Mouse (Mus musculus): Measurements from ENCODE around the gene Ip6k3. TPM values are rescaled to one million over a fixed set of nuclear protein-coding genes. Genes with fewer than 3 reads are reported as not detected.

Ip6k3 gene
- polyA plus RNA-seq, 1 experiment = 29.7 TPM

DNA sequence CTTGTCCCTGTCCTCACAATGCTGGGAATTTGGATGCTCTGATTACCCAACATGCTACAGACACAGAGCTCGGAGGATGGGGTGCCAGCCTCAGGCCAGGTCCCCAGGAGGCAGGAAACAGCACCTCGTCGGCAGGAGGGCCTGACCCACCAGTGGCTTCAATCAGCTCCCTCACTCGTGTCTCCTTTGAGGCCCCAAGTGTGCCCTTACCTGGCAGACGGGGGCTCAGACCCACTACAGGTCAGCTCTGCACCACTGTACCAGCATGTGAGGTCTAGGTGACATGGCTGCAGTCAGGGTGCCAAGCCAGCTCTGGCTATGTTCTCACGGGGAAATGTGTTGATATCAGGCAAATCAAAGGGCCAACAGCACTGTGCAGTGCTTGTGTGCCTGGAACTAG, 23.6 kb upstream of the Ip6k3 start:
- H3K4me2 ChIP-seq (ENCODE audit: low read depth) = no peak overlapping the region
- no peak overlapping the region for H3ac ChIP-seq (ENCODE audit: control insufficient read depth, insufficient read length)
- peaks cover 10% of the 10 kb centered on the region for H3K36me3 ChIP-seq (ENCODE audit: control insufficient read depth, insufficient read depth)
- TF ChIP-seq E2F4 (IDR thresholded peaks at IDR 0.05; ENCODE audit: insufficient read depth) = no peak
- TF ChIP-seq POLR2A (IDR thresholded peaks at IDR 0.05; ENCODE audit: insufficient read length, low read depth) = peak; percentile 23
- no peak for TF ChIP-seq TCF3 (IDR thresholded peaks at IDR 0.05; ENCODE audit: insufficient read length, low read depth)
- TF ChIP-seq SRF (IDR thresholded peaks at IDR 0.05; ENCODE audit: control insufficient read depth, insufficient read length, low read depth) = no peak
- TF ChIP-seq MAX (IDR thresholded peaks at IDR 0.05; ENCODE audit: low read depth) = no peak
- TF ChIP-seq TCF12 (IDR thresholded peaks at IDR 0.05; ENCODE audit: insufficient read depth, poor library complexity, severe bottlenecking) = no peak
- no peak for TF ChIP-seq POLR2AphosphoS2 (IDR thresholded peaks at IDR 0.05; ENCODE audit: insufficient read length, low read depth)
- TF ChIP-seq USF1 (IDR thresholded peaks at IDR 0.05; ENCODE audit: low read depth) = no peak
- H3K27me3 ChIP-seq (ENCODE audit: control insufficient read depth, insufficient read depth, insufficient read length) = no peaks in the 10 kb centered on the region
- no peak overlapping the region for H3K4me3 ChIP-seq
- H3K79me2 ChIP-seq (ENCODE audit: control insufficient read depth, insufficient read depth) = no peaks in the 10 kb centered on the region

- peaks cover 9% of the 10 kb centered on the region for H3K36me3 ChIP-seq (ENCODE audit: control insufficient read depth, insufficient read depth)
- no peak overlapping the region for H3K4me3 ChIP-seq
- H3ac ChIP-seq (ENCODE audit: control insufficient read depth, insufficient read length) = no peak overlapping the region
- H3K4me2 ChIP-seq (ENCODE audit: low read depth) = no peak overlapping the region
- no peaks in the 10 kb centered on the region for H3K27me3 ChIP-seq (ENCODE audit: control insufficient read depth, insufficient read depth, insufficient read length)
- TF ChIP-seq MAX (IDR thresholded peaks at IDR 0.05; ENCODE audit: low read depth) (no peak), MYOD1 (IDR thresholded peaks at IDR 0.05; ENCODE audit: control insufficient read depth in 1 of 3, insufficient read length in 2 of 3, low read depth in 2 of 3) (no peak), USF1 (IDR thresholded peaks at IDR 0.05; ENCODE audit: low read depth) (no peak), TCF3 (IDR thresholded peaks at IDR 0.05; ENCODE audit: insufficient read length, low read depth) (no peak), POLR2A (IDR thresholded peaks at IDR 0.05; ENCODE audit: insufficient read length, low read depth) (peak; percentile 41), E2F4 (IDR thresholded peaks at IDR 0.05; ENCODE audit: insufficient read depth) (no peak), POLR2AphosphoS2 (IDR thresholded peaks at IDR 0.05; ENCODE audit: insufficient read length, low read depth) (peak; percentile 80), REST (IDR thresholded peaks at IDR 0.05; ENCODE audit: insufficient read depth, insufficient read length) (no peak), MYOG (IDR thresholded peaks at IDR 0.05; ENCODE audit: control insufficient read depth in 1 of 3, insufficient read depth in 1 of 3, insufficient read length in 2 of 3, low read depth in 2 of 3) (peak in 1 of 3 experiments; percentile 4)
- H3K79me2 ChIP-seq (ENCODE audit: control insufficient read depth, insufficient read depth) = no peaks in the 10 kb centered on the region
These were observed 22.1 kb upstream of the Ip6k3 start for GRCm38 (mm10) chr17:27189640-27190216.

- H3K27me3 ChIP-seq (ENCODE audit: control insufficient read depth, insufficient read depth, insufficient read length) = no peaks in the 10 kb centered on the region
- H3K4me3 ChIP-seq = no peak overlapping the region
- no peak overlapping the region for H3K4me2 ChIP-seq (ENCODE audit: low read depth)
- no peak overlapping the region for H3ac ChIP-seq (ENCODE audit: control insufficient read depth, insufficient read length)
- H3K36me3 ChIP-seq (ENCODE audit: control insufficient read depth, insufficient read depth) = peaks cover 6% of the 10 kb centered on the region
- TF ChIP-seq MYOG (IDR thresholded peaks at IDR 0.05; ENCODE audit: control insufficient read depth in 1 of 3, insufficient read depth in 1 of 3, insufficient read length in 2 of 3, low read depth in 2 of 3) (no peak), POLR2AphosphoS2 (IDR thresholded peaks at IDR 0.05; ENCODE audit: insufficient read length, low read depth) (peak; percentile 58), E2F4 (IDR thresholded peaks at IDR 0.05; ENCODE audit: insufficient read depth) (no peak), MYOD1 (IDR thresholded peaks at IDR 0.05; ENCODE audit: control insufficient read depth in 1 of 3, insufficient read length in 2 of 3, low read depth in 2 of 3) (no peak), MAX (IDR thresholded peaks at IDR 0.05; ENCODE audit: low read depth) (no peak)
- no peaks in the 10 kb centered on the region for H3K79me2 ChIP-seq (ENCODE audit: control insufficient read depth, insufficient read depth)
These were observed 21.3 kb upstream of the Ip6k3 start for GRCm38 (mm10) chr17:27188883-27189282.

DNA sequence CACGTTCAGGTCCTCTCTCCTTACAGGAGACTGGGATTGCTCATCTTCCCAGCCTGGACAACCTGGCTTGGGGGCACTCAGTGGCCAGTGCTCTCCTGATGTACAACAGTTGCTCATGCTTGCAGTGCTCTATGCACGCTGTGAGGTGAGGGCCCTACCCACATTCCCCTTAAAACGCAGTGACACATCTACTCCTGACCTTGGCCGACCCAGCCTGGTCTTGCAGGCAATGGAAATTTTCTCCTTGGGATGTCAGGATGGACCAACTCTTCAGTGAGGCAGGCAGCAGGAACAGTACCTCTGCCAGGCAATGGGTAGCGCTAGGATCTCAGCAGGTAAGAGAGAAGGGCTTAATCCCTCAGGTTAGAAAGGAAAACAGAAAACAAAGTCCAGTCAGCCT, 19.5 kb upstream of the Ip6k3 start:
- Histone ChIP-seq H3K27me3 (ENCODE audit: control insufficient read depth, insufficient read depth, insufficient read length) (no peaks in the 10 kb centered on the region), H3K36me3 (ENCODE audit: control insufficient read depth, insufficient read depth) (peaks cover 6% of the 10 kb centered on the region), H3K4me3 (no peak overlapping the region), H3K4me2 (ENCODE audit: low read depth) (no peak overlapping the region), H3ac (ENCODE audit: control insufficient read depth, insufficient read length) (no peak overlapping the region), H3K79me2 (ENCODE audit: control insufficient read depth, insufficient read depth) (no peaks in the 10 kb centered on the region)
- TF ChIP-seq SRF (IDR thresholded peaks at IDR 0.05; ENCODE audit: control insufficient read depth, insufficient read length, low read depth) = no peak
- no peak for TF ChIP-seq POLR2AphosphoS2 (IDR thresholded peaks at IDR 0.05; ENCODE audit: insufficient read length, low read depth)
- TF ChIP-seq POLR2A (IDR thresholded peaks at IDR 0.05; ENCODE audit: insufficient read length, low read depth) = no peak
- TF ChIP-seq E2F4 (IDR thresholded peaks at IDR 0.05; ENCODE audit: insufficient read depth) = no peak
- TF ChIP-seq MYOD1 (IDR thresholded peaks at IDR 0.05; ENCODE audit: control insufficient read depth in 1 of 3, insufficient read length in 2 of 3, low read depth in 2 of 3) = no peak
- no peak for TF ChIP-seq TCF3 (IDR thresholded peaks at IDR 0.05; ENCODE audit: insufficient read length, low read depth)
- TF ChIP-seq REST (IDR thresholded peaks at IDR 0.05; ENCODE audit: insufficient read depth, insufficient read length) = no peak
- TF ChIP-seq TCF12 (IDR thresholded peaks at IDR 0.05; ENCODE audit: insufficient read depth, poor library complexity, severe bottlenecking) = no peak
- TF ChIP-seq MYOG (IDR thresholded peaks at IDR 0.05; ENCODE audit: control insufficient read depth in 1 of 3, insufficient read depth in 1 of 3, insufficient read length in 2 of 3, low read depth in 2 of 3) = no peak
- TF ChIP-seq USF1 (IDR thresholded peaks at IDR 0.05; ENCODE audit: low read depth) = no peak
- no peak for TF ChIP-seq CEBPB (IDR thresholded peaks at IDR 0.05; ENCODE audit: insufficient read depth, poor library complexity, severe bottlenecking)

DNA sequence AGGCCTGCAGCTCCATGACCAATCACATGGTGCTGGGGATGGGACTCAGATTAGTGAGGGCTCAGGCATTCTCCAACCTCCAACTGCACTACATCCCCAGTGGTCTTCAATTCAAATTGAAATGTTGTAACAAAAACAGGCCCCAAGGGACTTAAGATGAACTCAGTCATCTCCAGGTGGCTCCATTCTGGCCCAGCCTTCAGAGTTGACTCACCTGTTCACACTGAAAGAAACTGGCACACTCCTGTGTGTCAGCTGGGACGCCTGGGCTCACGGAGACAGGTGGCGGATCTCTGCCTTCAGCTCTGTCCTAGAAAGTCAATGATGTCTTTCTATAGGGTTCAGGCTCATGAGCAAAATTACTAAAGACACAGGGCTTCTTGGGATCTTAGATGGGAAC, 18.5 kb upstream of the Ip6k3 start:
- no peaks in the 10 kb centered on the region for H3K79me2 ChIP-seq (ENCODE audit: control insufficient read depth, insufficient read depth)
- no peak for TF ChIP-seq SRF (IDR thresholded peaks at IDR 0.05; ENCODE audit: control insufficient read depth, insufficient read length, low read depth)
- no peak for TF ChIP-seq TCF12 (IDR thresholded peaks at IDR 0.05; ENCODE audit: insufficient read depth, poor library complexity, severe bottlenecking)
- no peak for TF ChIP-seq MYOD1 (IDR thresholded peaks at IDR 0.05; ENCODE audit: control insufficient read depth in 1 of 3, insufficient read length in 2 of 3, low read depth in 2 of 3)
- no peak for TF ChIP-seq MAX (IDR thresholded peaks at IDR 0.05; ENCODE audit: low read depth)
- TF ChIP-seq CEBPB (IDR thresholded peaks at IDR 0.05; ENCODE audit: insufficient read depth, poor library complexity, severe bottlenecking) = no peak
- no peak for TF ChIP-seq TCF3 (IDR thresholded peaks at IDR 0.05; ENCODE audit: insufficient read length, low read depth)
- TF ChIP-seq POLR2AphosphoS2 (IDR thresholded peaks at IDR 0.05; ENCODE audit: insufficient read length, low read depth) = no peak
- no peak for TF ChIP-seq MYOG (IDR thresholded peaks at IDR 0.05; ENCODE audit: control insufficient read depth in 1 of 3, insufficient read depth in 1 of 3, insufficient read length in 2 of 3, low read depth in 2 of 3)
- TF ChIP-seq REST (IDR thresholded peaks at IDR 0.05; ENCODE audit: insufficient read depth, insufficient read length) = no peak
- TF ChIP-seq POLR2A (IDR thresholded peaks at IDR 0.05; ENCODE audit: insufficient read length, low read depth) = no peak
- TF ChIP-seq E2F4 (IDR thresholded peaks at IDR 0.05; ENCODE audit: insufficient read depth) = no peak
- no peak for TF ChIP-seq USF1 (IDR thresholded peaks at IDR 0.05; ENCODE audit: low read depth)
- no peaks in the 10 kb centered on the region for H3K27me3 ChIP-seq (ENCODE audit: control insufficient read depth, insufficient read depth, insufficient read length)
- no peaks in the 10 kb centered on the region for H3K36me3 ChIP-seq (ENCODE audit: control insufficient read depth, insufficient read depth)
- no peak overlapping the region for H3ac ChIP-seq (ENCODE audit: control insufficient read depth, insufficient read length)
- no peak overlapping the region for H3K4me3 ChIP-seq
- no peak overlapping the region for H3K4me2 ChIP-seq (ENCODE audit: low read depth)

Data from myocyte (in vitro differentiated cells).